Mouse (Mus musculus) forebrain, embryonic 16.5 days (tissue): ENCODE results near the gene Gamt. TPM values are rescaled to one million over a fixed set of nuclear protein-coding genes. Genes with fewer than 3 reads are reported as not detected.
"Not testable (repeated sequence)": the region's sequence is repeated elsewhere in the genome, so short reads cannot be mapped to it uniquely, and the experiment has no call there.

Experiments used
- ATAC-seq: fragments of 200-750 bp; cut with Nextera tagmentation; 2 replicates; pipeline ENCODE4 v1.8.0; 2017; ENCODE audit warnings: mild to moderate bottlenecking, moderate library complexity
- H3K27ac ChIP-seq: fragments of 300-500 bp; sonication (generic); 2 replicates; pipeline ENCODE4 v1.5.1; 2014; ENCODE audit warnings: low read length, control low read depth
- H3K27me3 ChIP-seq: fragments of 300-500 bp; sonication (generic); replicated peaks from 2 replicates; pipeline ENCODE4 v1.6.1; 2014; ENCODE audit warnings: low read length; ENCODE audit not compliant: control insufficient read depth, insufficient read depth
- H3K36me3 ChIP-seq: fragments of 300-500 bp; sonication (generic); 2 replicates; pipeline ENCODE4 v1.6.1; 2014; ENCODE audit not compliant: control insufficient read depth, insufficient read depth
- H3K4me1 ChIP-seq: fragments of 300-500 bp; sonication (generic); replicated peaks from 2 replicates; pipeline ENCODE4 v1.6.1; 2014; ENCODE audit warnings: low read length; ENCODE audit not compliant: control insufficient read depth, insufficient read depth
- H3K4me2 ChIP-seq: fragments of 300-500 bp; sonication (generic); 2 replicates; pipeline ENCODE4 v1.6.1; 2014; ENCODE audit warnings: mild to moderate bottlenecking, low read length, control low read depth
- H3K4me3 ChIP-seq: fragments of 300-500 bp; sonication (generic); replicated peaks from 2 replicates; pipeline ENCODE4 v1.5.1; 2014; ENCODE audit warnings: mild to moderate bottlenecking, low read length, control low read depth
- H3K9ac ChIP-seq: fragments of 300-500 bp; sonication (generic); replicated peaks from 2 replicates; pipeline ENCODE4 v1.6.1; 2014; ENCODE audit warnings: low read depth, low read length, control low read depth
- H3K9me3 ChIP-seq: fragments of 300-500 bp; sonication (generic); 2 replicates; pipeline ENCODE4 v1.6.1; 2016; ENCODE audit warnings: low read length; ENCODE audit not compliant: control insufficient read depth
- WGBS: fragments of 180-500 bp; shearing (Covaris S2); extraction: QIAGEN DNeasy Blood & Tissue Kit; methylation state at CpG from one replicate; pipeline ENCODE4 v1.1.7; 2014; 5-methylcytosine and 5-hydroxymethylcytosine counted together
- microRNA-seq: library from miRNA; unstranded; fragments of <30 nt; microRNA quantifications from one replicate; pipeline ENCODE4, GENCODE M21; 2017
- polyA plus RNA-seq: library from polyadenylated mRNA; unstranded; fragments of >200 nt; fragmentation: Nextera tagmentation; extraction: Ambion mirVana; gene quantifications from 2 replicates; pipeline ENCODE4 v1.2.1, GENCODE M21; 2015

The Gamt gene
- polyA plus RNA-seq, 1 experiment from 2014 or later: 22.7 TPM

DNA sequence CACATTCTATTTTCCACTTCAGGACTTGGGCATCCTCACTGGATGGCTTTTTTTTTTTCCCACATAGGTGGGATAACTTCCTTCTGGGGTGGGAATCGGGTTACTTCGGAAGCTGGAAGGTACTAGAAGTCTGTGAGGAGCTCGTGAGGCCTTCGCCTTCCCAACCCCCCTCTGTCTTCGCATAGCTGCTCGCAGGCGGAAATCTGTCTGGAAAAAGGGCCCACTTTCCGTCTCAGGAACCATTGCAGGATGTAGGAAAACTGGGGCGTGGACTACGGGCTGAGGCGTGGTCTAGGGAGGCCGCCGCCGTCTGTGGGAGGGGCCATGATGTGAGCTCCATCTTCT is 34.8 kb downstream of the Gamt start:
- no peaks in the 10 kb centered on the region for H3K27me3 ChIP-seq
- H3K4me1 ChIP-seq: peaks cover 33% of the 10 kb centered on the region
- H3K27ac ChIP-seq: peak overlapping the region; percentile 95
- H3K4me3 ChIP-seq: peak overlapping the region; percentile 88
- peak overlapping the region; percentile 47 for H3K9ac ChIP-seq
- ATAC-seq: no peak
- peaks cover 5% of the 10 kb centered on the region for H3K36me3 ChIP-seq
- H3K4me2 ChIP-seq: peak overlapping the region; percentile 97
- no peaks in the 10 kb centered on the region for H3K9me3 ChIP-seq
- WGBS: under 1% methylated on average over 14 of the region's 14 CpGs

DNA sequence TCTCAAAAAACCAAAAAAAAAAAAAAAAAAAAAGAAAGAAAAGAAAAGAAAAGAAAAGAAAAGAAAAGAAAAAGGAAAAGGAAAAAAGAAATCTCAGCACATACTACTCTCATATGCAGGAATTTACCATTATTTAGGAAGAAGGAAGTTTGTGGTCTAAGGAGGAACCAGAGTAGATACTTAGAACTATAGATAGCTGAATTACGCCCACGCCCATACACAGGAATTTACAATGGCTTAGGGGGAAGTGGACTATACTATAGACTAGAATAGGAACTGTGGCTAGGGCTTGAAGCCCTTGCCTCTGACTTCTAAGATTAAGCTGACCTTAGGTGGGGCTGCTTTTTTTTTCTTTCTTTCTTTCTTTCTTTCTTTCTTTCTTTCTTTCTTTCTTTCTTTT is 37.7 kb downstream of the Gamt start:
- WGBS: 92% methylated on average over 2 of the region's 2 CpGs
- H3K9me3 ChIP-seq, H3K36me3 ChIP-seq: not testable (repeated sequence)

DNA sequence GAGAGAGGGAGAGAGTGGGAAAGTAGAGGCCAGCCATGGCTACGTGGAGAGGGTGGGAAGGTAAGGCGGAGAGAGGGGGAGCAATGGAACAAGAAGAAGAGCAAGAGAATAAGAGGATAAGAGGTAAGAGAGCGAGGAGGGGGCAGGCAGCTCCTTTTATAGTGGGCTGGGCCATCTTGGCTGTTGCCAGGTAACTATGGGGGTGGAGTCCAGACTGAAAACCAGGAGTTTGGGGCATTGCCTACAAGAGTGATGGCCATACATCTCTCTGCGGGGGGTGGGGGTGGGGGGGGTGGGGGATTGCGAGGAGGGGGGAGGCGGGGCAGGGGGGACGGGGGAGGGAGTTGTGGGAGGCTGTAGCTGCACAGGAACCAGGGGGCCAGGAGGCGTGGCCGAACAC is 40.1 kb downstream of the Gamt start:
- Histone ChIP-seq H3K27me3 (no peaks in the 10 kb centered on the region), H3K36me3 (no peaks in the 10 kb centered on the region), H3K4me2 (no peak overlapping the region), H3K4me1 (peaks cover under 1% of the 10 kb centered on the region), H3K27ac (no peak overlapping the region), H3K9me3 (no peaks in the 10 kb centered on the region), H3K4me3 (no peak overlapping the region), H3K9ac (no peak overlapping the region)
- 39% methylated on average over 8 of the region's 9 CpGs for WGBS
- ATAC-seq: no peak

More for the DNA sequence above, 37.7 kb downstream of the Gamt start:
- H3K4me2 ChIP-seq, ATAC-seq, H3K27me3 ChIP-seq, H3K27ac ChIP-seq, H3K9ac ChIP-seq, H3K4me3 ChIP-seq: not testable (repeated sequence)
- peaks cover 16% of the 10 kb centered on the region for H3K4me1 ChIP-seq

GRCm38 (mm10) chr10:80215048-80215772 is 45.6 kb downstream of the Gamt start:
- no peaks in the 10 kb centered on the region for H3K27me3 ChIP-seq
- WGBS: 13% methylated on average over 16 of the region's 16 CpGs
- H3K36me3 ChIP-seq: no peaks in the 10 kb centered on the region
- no peak for ATAC-seq
- H3K4me1 ChIP-seq: peaks cover 9% of the 10 kb centered on the region
- H3K4me3 ChIP-seq: no peak overlapping the region
- H3K27ac ChIP-seq: no peak overlapping the region
- 0 out of 2 replicates have a peak overlapping the region, but pooled peaks have one; percentile 35 for H3K9ac ChIP-seq
- H3K4me2 ChIP-seq: no peak overlapping the region
- H3K9me3 ChIP-seq: no peaks in the 10 kb centered on the region

DNA sequence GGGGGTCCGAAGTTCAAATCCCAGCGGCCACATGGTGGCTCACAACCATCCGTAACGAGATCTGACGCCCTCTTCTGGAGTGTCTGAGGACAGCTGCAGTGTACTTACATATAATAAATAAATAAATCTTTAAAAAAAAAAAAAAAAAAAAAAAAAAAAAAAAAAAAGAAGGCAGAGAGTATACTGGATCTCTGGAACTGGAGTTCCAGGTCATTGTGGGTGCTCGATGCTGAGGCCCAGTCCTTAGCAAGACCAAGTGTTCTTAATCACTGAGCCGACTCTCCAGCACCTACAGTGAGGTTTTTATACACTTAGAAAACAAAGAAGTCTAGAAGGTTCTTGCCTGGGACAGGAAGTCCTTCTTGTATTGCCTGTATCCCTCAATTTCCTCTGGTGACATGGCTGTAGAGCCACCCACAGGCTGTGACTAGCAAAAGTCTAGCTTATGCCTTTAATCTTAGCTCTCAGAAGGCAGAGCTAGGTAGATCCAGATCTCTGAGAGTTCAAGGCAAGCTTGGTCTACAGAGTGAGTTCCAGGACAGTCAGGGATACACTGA is 49.2 kb downstream of the Gamt start:
- H3K9me3 ChIP-seq, H3K4me2 ChIP-seq, H3K27ac ChIP-seq, H3K27me3 ChIP-seq, ATAC-seq, H3K36me3 ChIP-seq, H3K4me3 ChIP-seq, H3K9ac ChIP-seq: not testable (repeated sequence)
- 84% methylated on average over 7 of the region's 7 CpGs for WGBS
- peaks cover 18% of the 10 kb centered on the region for H3K4me1 ChIP-seq

- H3K9me3 ChIP-seq: no peaks in the 10 kb centered on the region
- H3K4me2 ChIP-seq: peak overlapping the region; percentile 40
- no peaks in the 10 kb centered on the region for H3K36me3 ChIP-seq
- peak; percentile 82 for ATAC-seq
- WGBS: 2% methylated on average over 24 of the region's 24 CpGs
- H3K9ac ChIP-seq: peak overlapping the region; percentile 58
- peak overlapping the region; percentile 19 for H3K4me3 ChIP-seq
- peaks cover 13% of the 10 kb centered on the region for H3K4me1 ChIP-seq
- no peaks in the 10 kb centered on the region for H3K27me3 ChIP-seq
- peak overlapping the region; percentile 76 for H3K27ac ChIP-seq
Observed at GRCm38 (mm10) chr10:80208841-80209371, 51.9 kb downstream of the Gamt start.

GRCm38 (mm10) chr10:80208248-80208647 is 52.6 kb downstream of the Gamt start:
- no peak overlapping the region for H3K9ac ChIP-seq
- no peak overlapping the region for H3K27ac ChIP-seq
- no peak overlapping the region for H3K4me2 ChIP-seq
- no peaks in the 10 kb centered on the region for H3K27me3 ChIP-seq
- H3K36me3 ChIP-seq: no peaks in the 10 kb centered on the region
- H3K4me1 ChIP-seq: peaks cover 14% of the 10 kb centered on the region
- H3K4me3 ChIP-seq: no peak overlapping the region
- no peak for ATAC-seq
- no peaks in the 10 kb centered on the region for H3K9me3 ChIP-seq
- 81% methylated on average over 4 of the region's 4 CpGs for WGBS

Small RNAs within 50 kb of the gene (microRNA-seq; reads per million reads assigned to microRNA genes)
- gene Mir6911: 1.2 reads per million

Other genes with a start within 250 kb of the Gamt start
- gene Arhgap45, start 244.4 kb downstream of the Gamt start, polyA plus RNA-seq: 1.2 and 1.8 TPM in 2 replicates
- 173 and 178 TPM in 2 replicates for gene Polr2e, start 221.2 kb downstream of the Gamt start, polyA plus RNA-seq
- 443 and 475 TPM in 2 replicates for gene Gpx4, start 213.8 kb downstream of the Gamt start, polyA plus RNA-seq
- gene Sbno2, start 155.4 kb downstream of the Gamt start, polyA plus RNA-seq: 13.1 and 14.9 TPM in 2 replicates
- 18.0 and 19.7 TPM in 2 replicates for gene Stk11, start 145.2 kb downstream of the Gamt start, polyA plus RNA-seq
- 404 and 433 TPM in 2 replicates for gene Atp5d, start 122.4 kb downstream of the Gamt start, polyA plus RNA-seq
- 33.0 and 44.5 TPM in 2 replicates for gene Cbarp, start 120.2 kb downstream of the Gamt start, polyA plus RNA-seq
- gene Midn, start 112.7 kb downstream of the Gamt start, polyA plus RNA-seq: 26.5 and 30.9 TPM in 2 replicates
- 318 and 335 TPM in 2 replicates for gene Cirbp, start 95.0 kb downstream of the Gamt start, polyA plus RNA-seq
- gene 1600002K03Rik, start 88.1 kb downstream of the Gamt start, polyA plus RNA-seq: 8.5 and 10.6 TPM in 2 replicates
- gene Efna2, start 81.5 kb downstream of the Gamt start, polyA plus RNA-seq: 24.8 and 25.4 TPM in 2 replicates
- gene Mum1, start 34.6 kb downstream of the Gamt start, polyA plus RNA-seq: 49.0 and 55.4 TPM in 2 replicates
- gene Ndufs7, start 11.9 kb downstream of the Gamt start, polyA plus RNA-seq: 236 and 272 TPM in 2 replicates
- 61.3 and 61.8 TPM in 2 replicates for gene Dazap1, start 474 bp upstream of the Gamt start, polyA plus RNA-seq
- gene Rps15, start 31.4 kb upstream of the Gamt start, polyA plus RNA-seq: 531 and 538 TPM in 2 replicates
- 222 and 234 TPM in 2 replicates for gene Apc2, start 35.0 kb upstream of the Gamt start, polyA plus RNA-seq
- gene 2310011J03Rik, start 59.5 kb upstream of the Gamt start, polyA plus RNA-seq: 32.5 and 34.2 TPM in 2 replicates
- 3.1 and 3.9 TPM in 2 replicates for gene Pcsk4, start 68.5 kb upstream of the Gamt start, polyA plus RNA-seq
- gene Reep6, start 68.9 kb upstream of the Gamt start, polyA plus RNA-seq: 2.2 and 3.2 TPM in 2 replicates
- 0.51 and 0.66 TPM in 2 replicates for gene Adamtsl5, start 87.4 kb upstream of the Gamt start, polyA plus RNA-seq
- gene Plk5, start 95.4 kb upstream of the Gamt start, polyA plus RNA-seq: 2.2 and 4.5 TPM in 2 replicates
- 16.3 TPM in 2 replicates for gene Mex3d, start 126.6 kb upstream of the Gamt start, polyA plus RNA-seq
- gene Mbd3, start 138.5 kb upstream of the Gamt start, polyA plus RNA-seq: 247 and 256 TPM in 2 replicates
- gene Uqcr11, start 145.8 kb upstream of the Gamt start, polyA plus RNA-seq: 455 and 522 TPM in 2 replicates
- 63.7 and 74.6 TPM in 2 replicates for gene Tcf3, start 172.6 kb upstream of the Gamt start, polyA plus RNA-seq
- 0.07 and 0.46 TPM in 2 replicates for gene Onecut3, start 233.8 kb upstream of the Gamt start, polyA plus RNA-seq